In the genomic region with DNA sequence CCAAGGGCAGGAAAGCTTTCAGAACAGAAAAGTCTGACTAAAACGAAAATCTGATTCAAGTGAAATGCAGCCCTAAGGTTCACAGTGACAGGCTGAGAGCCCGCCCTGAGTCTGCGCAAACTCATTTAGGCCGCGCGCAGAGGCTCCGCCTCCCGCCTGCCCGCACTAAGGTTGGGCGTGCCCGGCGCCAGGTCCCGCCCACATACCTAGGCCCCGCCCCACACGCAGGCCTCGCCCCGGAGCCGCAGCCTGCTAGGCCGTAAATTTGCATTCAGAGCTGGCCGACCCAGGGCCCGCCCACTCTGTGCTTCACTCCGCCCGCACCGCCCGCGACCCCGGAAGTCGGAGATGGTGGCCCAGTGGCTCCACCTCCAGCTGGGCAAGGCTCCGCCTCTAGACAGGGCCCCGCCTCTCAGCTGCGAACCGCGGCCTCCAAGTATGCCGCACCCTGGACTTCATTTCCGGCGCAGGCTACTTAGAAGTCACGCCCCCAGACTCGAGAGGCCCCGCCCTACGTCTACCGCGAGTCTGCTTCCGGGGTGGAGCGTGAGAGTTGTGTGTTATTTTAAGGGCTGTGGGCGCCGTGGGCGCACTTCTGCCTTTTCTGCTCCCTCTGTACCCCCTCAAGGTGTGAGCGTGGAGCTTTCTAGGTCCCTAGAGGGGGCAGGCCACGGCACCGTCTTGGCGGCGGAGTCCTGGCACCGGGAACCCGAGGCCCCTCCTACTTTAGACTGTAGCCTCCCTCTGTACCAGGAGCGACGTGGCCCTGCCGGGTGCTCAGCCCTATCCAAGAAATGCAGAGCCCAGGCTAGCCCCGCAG, we compare ENCODE assay signal across 8 mouse cellular contexts. TPM values are rescaled to one million over a fixed set of nuclear protein-coding genes. Genes with fewer than 3 reads are reported as not detected.
DNase-seq lines count a peak whose midpoint lies in the region; ATAC-seq and TF ChIP-seq lines count a peak whose summit lies in the region.

No protein-coding gene starts in this region.

- H3K27me3 ChIP-seq in embryonic facial prominence, embryonic 14.5 days (replicated peaks; ENCODE audit: control insufficient read depth, insufficient read depth, low read length) = no peaks in the 10 kb centered on the region
- H3K27me3 ChIP-seq in limb, embryonic 14.5 days (ENCODE audit: control insufficient read depth, insufficient read depth, low read length) = no peaks in the 10 kb centered on the region
- no peaks in the 10 kb centered on the region for H3K27me3 ChIP-seq in midbrain, postnatal 0 days (ENCODE audit: insufficient read depth, low read length)

- peak overlapping the region; percentile 92 for H3K27ac ChIP-seq in embryonic facial prominence, embryonic 14.5 days (replicated peaks; ENCODE audit: low read depth, low read length)
- peak overlapping the region; percentile 95 for H3K27ac ChIP-seq in limb, embryonic 14.5 days (replicated peaks; ENCODE audit: low read depth, low read length)
- peak overlapping the region; percentile 82 for H3K27ac ChIP-seq in midbrain, postnatal 0 days (ENCODE audit: low read depth, low read length)

- H3K4me3 ChIP-seq in embryonic facial prominence, embryonic 14.5 days (ENCODE audit: low read depth, low read length) = peak overlapping the region; percentile 59
- peak overlapping the region; percentile 65 for H3K4me3 ChIP-seq in limb, embryonic 14.5 days (replicated peaks; ENCODE audit: low read length)
- H3K4me3 ChIP-seq in midbrain, postnatal 0 days (ENCODE audit: low read depth, low read length) = peak overlapping the region; percentile 57

- peak; percentile 97 for DNase-seq in 3T3-L1 (ENCODE audit: low read depth, low spot score)
- DNase-seq in adrenal gland, postnatal 4 days (ENCODE audit: low spot score in 2 of 2) = peak; percentile 95 to 99
- peak; percentile 100 for DNase-seq in embryonic facial prominence, embryonic 14.5 days (ENCODE audit: low spot score)
- peak; percentile 100 for DNase-seq in heart, adult 8-10 months (ENCODE audit: low spot score)
- peak; percentile 100 for DNase-seq in kidney, adult 9 months
- peak; percentile 99 for DNase-seq in limb, embryonic 14.5 days (ENCODE audit: low spot score)
- DNase-seq in midbrain, postnatal 0 days (ENCODE audit: low spot score) = peak; percentile 99
- DNase-seq in spleen, postnatal 14 days (ENCODE audit: low spot score in 2 of 2) = peak; percentile 98

- TF ChIP-seq POLR2A in limb, embryonic 14.5 days (IDR thresholded peaks at IDR 0.05; ENCODE audit: borderline replicate concordance, extremely low read depth, insufficient read depth, insufficient read length) = peak; percentile 70; the same call in 1 of the 2 replicates

- under 1% methylated on average over 41 of the region's 58 CpGs for WGBS in embryonic facial prominence, embryonic 14.5 days
- under 1% methylated on average over 48 of the region's 58 CpGs for WGBS in limb, embryonic 14.5 days
- 0% methylated on average over 57 of the region's 58 CpGs for WGBS in midbrain, postnatal 0 days

- H3K36me3 ChIP-seq in embryonic facial prominence, embryonic 14.5 days (ENCODE audit: control insufficient read depth, insufficient read depth, low read length) = no peaks in the 10 kb centered on the region
- H3K36me3 ChIP-seq in limb, embryonic 14.5 days (ENCODE audit: control insufficient read depth, insufficient read depth, low read length) = no peaks in the 10 kb centered on the region
- no peaks in the 10 kb centered on the region for H3K36me3 ChIP-seq in midbrain, postnatal 0 days (ENCODE audit: insufficient read depth, low read length)

- no peaks in the 10 kb centered on the region for H3K9me3 ChIP-seq in embryonic facial prominence, embryonic 14.5 days (ENCODE audit: control insufficient read depth, low read length)
- no peaks in the 10 kb centered on the region for H3K9me3 ChIP-seq in limb, embryonic 14.5 days (ENCODE audit: control insufficient read depth, low read length)
- no peaks in the 10 kb centered on the region for H3K9me3 ChIP-seq in midbrain, postnatal 0 days (ENCODE audit: low read length)

- peak overlapping the region; percentile 64 for H3K4me2 ChIP-seq in embryonic facial prominence, embryonic 14.5 days (ENCODE audit: low read depth, low read length)
- peak overlapping the region; percentile 58 for H3K4me2 ChIP-seq in limb, embryonic 14.5 days (replicated peaks; ENCODE audit: low read depth, low read length, severe bottlenecking)
- H3K4me2 ChIP-seq in midbrain, postnatal 0 days (ENCODE audit: low read depth, low read length, poor library complexity, severe bottlenecking) = peak overlapping the region; percentile 64

- ATAC-seq in embryonic facial prominence, embryonic 14.5 days (ENCODE audit: low read depth) = peak; percentile 98
- ATAC-seq in limb, embryonic 14.5 days (ENCODE audit: low FRiP score, low read depth) = peak; percentile 98
- ATAC-seq in midbrain, postnatal 0 days (ENCODE audit: low FRiP score) = peak; percentile 99

- peak; percentile 14 for TF ChIP-seq CTCF in midbrain, postnatal 0 days (IDR thresholded peaks at IDR 0.05)

- H3K4me1 ChIP-seq in embryonic facial prominence, embryonic 14.5 days (ENCODE audit: control insufficient read depth, insufficient read depth, low read length) = peaks cover 8% of the 10 kb centered on the region; the same call in 1 of the 2 replicates
- H3K4me1 ChIP-seq in limb, embryonic 14.5 days (ENCODE audit: control insufficient read depth, insufficient read depth, low read length) = 0 out of 2 replicates have a peak, but pooled peaks cover 11% of the 10 kb centered on the region
- no peaks in the 10 kb centered on the region for H3K4me1 ChIP-seq in midbrain, postnatal 0 days (ENCODE audit: insufficient read depth, low read length)

- peak overlapping the region; percentile 81 for H3K9ac ChIP-seq in embryonic facial prominence, embryonic 14.5 days (ENCODE audit: low read depth, low read length)
- peak overlapping the region; percentile 71 for H3K9ac ChIP-seq in limb, embryonic 14.5 days (ENCODE audit: low read depth, low read length, severe bottlenecking)
- peak overlapping the region; percentile 74 for H3K9ac ChIP-seq in midbrain, postnatal 0 days (replicated peaks; ENCODE audit: low read length, poor library complexity, severe bottlenecking)

RNA-seq across cellular contexts. Expression of a gene that starts 52.3 kb away (rescaled TPM):
- 1 to 10 TPM in 1 of 2 experiments, under 1 TPM in 1; 0.40 to 1.8 TPM for total RNA-seq in adrenal gland, postnatal 4 days (2021)
- 15.7 and 17.8 TPM in 2 replicates for polyA plus RNA-seq in embryonic facial prominence, embryonic 14.5 days (2014; fragmentation: Nextera tagmentation; extraction: Ambion mirVana)
- total RNA-seq in heart, adult 8-10 months (2022) = under 1 TPM in 3 of 4 experiments, not detected in 1; 0.06 to 0.19 (median 0.14) TPM
- polyA plus RNA-seq in limb, embryonic 14.5 days (2012; rRNA removed) = 22.4 and 24.7 TPM in 2 replicates
- 40.0 and 46.0 TPM in 2 replicates for polyA plus RNA-seq in limb, embryonic 14.5 days (2014; fragmentation: Nextera tagmentation; extraction: Ambion mirVana)
- total RNA-seq in midbrain, postnatal 0 days (2014; rRNA removed) = 26.3 and 34.3 TPM in 2 replicates
- 19.0 and 19.5 TPM in 2 replicates for polyA plus RNA-seq in midbrain, postnatal 0 days (2015; fragmentation: Nextera tagmentation; extraction: Ambion mirVana)

Comparison
In these comparisons a context has a peak if more than half of its experiments do, and no peak if none do; other contexts are left out.
1. Peak in every context shown above with its lines: DNase-seq, ATAC-seq, H3K4me3 ChIP-seq and H3K27ac ChIP-seq.